Mouse (Mus musculus) heart, embryonic 14.5 days (tissue): ENCODE data around the gene Bend7. TPM values are rescaled to one million over a fixed set of nuclear protein-coding genes. Genes with fewer than 3 reads are reported as not detected.

Experiments used
- ATAC-seq: fragments of 200-750 bp; cut with Nextera tagmentation; 2 replicates; pipeline ENCODE4 v1.8.0; 2017; ENCODE audit warnings: low read depth, moderate TSS enrichment; ENCODE audit not compliant: insufficient number of reproducible peaks, insufficient read depth, low FRiP score
- H3K27ac ChIP-seq, 2 experiments: fragments of 200-500 bp in 1 of 2; fragments of 300-500 bp in 1 of 2; sonication (generic) in 1 of 2; replicated peaks in 1 of 2; 2 replicates each; pipeline ENCODE4 v1.5.1; 2012 to 2014; ENCODE audit warnings: low read depth in 2 of 2, low read length in 2 of 2, control low read depth in 1 of 2, mild to moderate bottlenecking in 1 of 2, mixed read lengths in 1 of 2; ENCODE audit not compliant: control insufficient read depth in 1 of 2, insufficient read depth in 1 of 2
- H3K27me3 ChIP-seq: fragments of 300-500 bp; sonication (generic); 2 replicates; pipeline ENCODE4 v1.6.1; 2014; ENCODE audit warnings: mild to moderate bottlenecking, low read length, control low read depth; ENCODE audit not compliant: control insufficient read depth, insufficient read depth
- H3K36me3 ChIP-seq: fragments of 300-500 bp; sonication (generic); 2 replicates; pipeline ENCODE4 v1.6.1; 2014; ENCODE audit warnings: mild to moderate bottlenecking, control low read depth, low read length, mixed read lengths; ENCODE audit not compliant: control insufficient read depth, insufficient read depth
- H3K4me1 ChIP-seq, 2 experiments: fragments of 200-500 bp in 1 of 2; fragments of 300-500 bp in 1 of 2; sonication (generic) in 1 of 2; 2 replicates each; pipeline ENCODE4 v1.6.1; 2012 to 2014; ENCODE audit warnings: low read length in 2 of 2, control low read depth in 1 of 2, mixed read lengths in 1 of 2; ENCODE audit not compliant: control insufficient read depth in 2 of 2, insufficient read depth in 2 of 2
- H3K4me2 ChIP-seq: fragments of 300-500 bp; sonication (generic); 2 replicates; pipeline ENCODE4 v1.6.1; 2014; ENCODE audit warnings: mild to moderate bottlenecking, low read length
- H3K4me3 ChIP-seq, 2 experiments: fragments of 200-500 bp in 1 of 2; fragments of 300-500 bp in 1 of 2; sonication (generic) in 1 of 2; 2 replicates each; pipeline ENCODE4 v1.5.1; 2012 to 2014; ENCODE audit warnings: low read length in 2 of 2, mild to moderate bottlenecking in 2 of 2, control low read depth in 1 of 2, low read depth in 1 of 2, moderate library complexity in 1 of 2; ENCODE audit not compliant: control insufficient read depth in 1 of 2, insufficient read depth in 1 of 2
- H3K9ac ChIP-seq: fragments of 300-500 bp; sonication (generic); 2 replicates; pipeline ENCODE4 v1.6.1; 2014; ENCODE audit warnings: mild to moderate bottlenecking, low read length
- H3K9me3 ChIP-seq: fragments of 300-500 bp; sonication (generic); 2 replicates; pipeline ENCODE4 v1.6.1; 2016; ENCODE audit warnings: low read length, control low read depth; ENCODE audit not compliant: control insufficient read depth
- WGBS: fragments of 180-500 bp; shearing (Covaris S2); extraction: QIAGEN DNeasy Blood & Tissue Kit; methylation state at CpG from one replicate; pipeline ENCODE4 v1.1.7; 2014; 5-methylcytosine and 5-hydroxymethylcytosine counted together
- polyA plus RNA-seq: library from polyadenylated mRNA; unstranded; fragments of >200 nt; fragmentation: Nextera tagmentation; extraction: Ambion mirVana; gene quantifications from 2 replicates; pipeline ENCODE4 v1.2.1, GENCODE M21; 2014

Bend7 gene
- polyA plus RNA-seq, 1 experiment from 2014 or later, result 2.6 TPM

DNA sequence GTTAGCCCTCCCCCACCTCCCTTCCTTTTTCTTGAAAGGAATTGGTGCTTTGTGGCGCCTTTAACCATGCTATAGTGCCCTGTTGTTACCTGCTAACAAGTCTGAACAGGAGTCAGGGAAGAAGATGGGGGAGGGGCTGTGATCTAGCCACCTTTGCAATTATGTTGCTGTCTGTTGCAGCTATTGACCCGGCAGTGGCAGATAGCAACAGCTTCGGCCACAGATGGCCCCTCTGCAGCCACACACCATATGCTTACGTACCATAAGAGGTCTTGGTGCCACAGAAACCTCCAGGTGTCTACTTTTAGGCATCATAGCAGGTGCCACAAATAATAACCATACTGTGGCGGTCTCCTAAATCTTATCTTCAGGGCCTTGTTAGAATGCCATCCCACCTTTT lies 43.1 kb downstream of the Bend7 start:
- H3K4me2 ChIP-seq, result no peak overlapping the region
- H3K9me3 ChIP-seq, result no peaks in the 10 kb centered on the region
- H3K9ac ChIP-seq, result no peak overlapping the region
- 76% methylated on average over 5 of the region's 5 CpGs for WGBS
- H3K27ac ChIP-seq, result no peak overlapping the region
- no peaks in the 10 kb centered on the region for H3K4me1 ChIP-seq
- no peak for ATAC-seq
- H3K36me3 ChIP-seq, result peaks cover 4% of the 10 kb centered on the region; the same call in 1 of the 2 replicates
- H3K27me3 ChIP-seq, result no peaks in the 10 kb centered on the region
- no peak overlapping the region for H3K4me3 ChIP-seq

DNA sequence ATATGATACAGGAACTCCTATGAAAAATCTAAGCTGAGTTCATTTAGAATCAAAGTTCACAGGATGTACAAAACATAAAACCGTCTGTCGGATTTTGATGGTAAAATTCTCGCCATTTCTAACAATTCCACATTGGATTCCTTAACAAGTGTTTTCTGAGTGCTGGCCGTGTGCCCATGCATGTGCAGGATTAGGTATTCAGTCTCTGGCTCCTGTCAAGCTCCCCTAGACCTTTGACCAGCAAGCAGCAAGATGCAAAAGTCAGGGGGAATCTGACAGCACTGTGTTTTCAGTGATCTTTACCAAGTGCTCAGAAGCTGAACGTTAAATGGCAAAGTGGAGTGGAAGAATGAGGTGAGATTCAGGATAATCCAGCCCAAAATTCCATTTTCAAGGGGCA lies 44.3 kb downstream of the Bend7 start:
- no peaks in the 10 kb centered on the region for H3K27me3 ChIP-seq
- no peak for ATAC-seq
- no peaks in the 10 kb centered on the region for H3K9me3 ChIP-seq
- WGBS, result 64% methylated on average over 5 of the region's 5 CpGs
- no peaks in the 10 kb centered on the region for H3K4me1 ChIP-seq
- H3K27ac ChIP-seq, result no peak overlapping the region
- no peak overlapping the region for H3K4me2 ChIP-seq
- H3K36me3 ChIP-seq, result peaks cover 4% of the 10 kb centered on the region; the same call in 1 of the 2 replicates
- H3K4me3 ChIP-seq, result no peak overlapping the region
- H3K9ac ChIP-seq, result no peak overlapping the region

DNA sequence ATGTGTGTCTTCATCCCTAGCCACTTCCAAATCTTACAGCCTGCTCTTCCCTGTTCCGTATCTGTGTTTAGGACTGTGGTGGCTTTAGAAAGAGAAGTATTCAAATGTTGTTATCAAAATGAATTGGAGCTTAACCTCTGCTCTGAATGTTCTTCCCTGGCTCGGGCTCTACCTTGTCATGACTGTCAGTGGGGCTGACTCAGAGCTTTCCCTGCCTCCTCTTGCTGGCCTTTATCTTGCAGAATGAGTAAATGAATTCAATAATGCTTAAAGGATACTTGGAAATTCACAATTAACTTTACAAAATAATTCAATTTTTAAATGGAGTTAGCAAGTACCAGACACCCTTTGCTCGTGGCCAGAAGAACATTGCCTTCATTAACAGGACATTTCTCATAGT lies 46.4 kb downstream of the Bend7 start:
- H3K4me2 ChIP-seq, result no peak overlapping the region
- no peak overlapping the region for H3K9ac ChIP-seq
- H3K27me3 ChIP-seq, result no peaks in the 10 kb centered on the region
- H3K4me1 ChIP-seq, result no peaks in the 10 kb centered on the region
- no peak for ATAC-seq
- no peak overlapping the region for H3K4me3 ChIP-seq
- 73% methylated on average over 3 of the region's 3 CpGs for WGBS
- no peak overlapping the region for H3K27ac ChIP-seq
- H3K36me3 ChIP-seq, result peaks cover 4% of the 10 kb centered on the region; the same call in 1 of the 2 replicates
- no peaks in the 10 kb centered on the region for H3K9me3 ChIP-seq

DNA sequence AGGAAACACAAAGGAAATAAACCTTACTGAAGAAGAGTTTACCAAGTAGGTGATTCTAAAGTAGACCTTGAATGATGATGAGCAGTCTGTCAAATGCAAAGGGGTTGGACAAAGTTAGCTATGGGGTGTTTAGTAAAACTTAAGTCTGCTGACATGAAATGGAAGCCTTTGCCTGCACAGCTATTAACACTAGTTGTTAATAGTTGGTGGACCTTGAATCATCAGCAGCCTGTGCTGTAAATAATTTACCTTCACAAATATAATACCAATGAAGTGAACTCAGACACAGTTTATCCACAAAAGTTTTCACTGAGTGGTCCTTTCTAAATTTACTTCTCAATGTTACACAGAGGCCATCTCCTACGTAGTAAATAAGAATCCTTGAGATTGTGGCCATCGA lies 52.7 kb downstream of the Bend7 start:
- 74% methylated on average over 2 of the region's 2 CpGs for WGBS
- no peak overlapping the region for H3K4me3 ChIP-seq
- no peak overlapping the region for H3K9ac ChIP-seq
- no peaks in the 10 kb centered on the region for H3K4me1 ChIP-seq
- no peak overlapping the region for H3K4me2 ChIP-seq
- no peaks in the 10 kb centered on the region for H3K36me3 ChIP-seq
- no peak for ATAC-seq
- H3K9me3 ChIP-seq, result no peaks in the 10 kb centered on the region
- H3K27me3 ChIP-seq, result no peaks in the 10 kb centered on the region
- H3K27ac ChIP-seq, result no peak overlapping the region

DNA sequence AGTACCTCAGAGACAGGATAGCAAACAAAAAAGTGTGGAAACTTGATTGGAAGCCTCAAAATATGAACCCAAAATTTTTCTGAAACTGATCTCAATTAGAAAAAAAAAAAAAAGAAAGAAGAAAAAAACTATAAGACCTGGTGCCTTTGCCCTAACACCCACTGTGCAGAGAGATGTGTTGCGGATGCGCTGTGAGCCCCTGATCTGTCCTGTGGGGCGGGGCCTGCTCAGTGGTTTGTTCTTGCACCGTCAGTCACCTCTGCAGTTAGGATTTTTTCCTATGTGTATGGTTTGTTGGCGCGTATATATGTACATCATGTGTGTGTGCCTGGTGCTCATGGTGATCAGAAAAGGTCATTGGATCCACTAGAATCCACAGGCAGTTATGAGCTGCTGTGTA lies 56.3 kb downstream of the Bend7 start:
- no peak overlapping the region for H3K9ac ChIP-seq
- no peak overlapping the region for H3K4me3 ChIP-seq
- no peak for ATAC-seq
- 97% methylated on average over 6 of the region's 6 CpGs for WGBS
- H3K4me1 ChIP-seq, result peaks cover 6% of the 10 kb centered on the region in 2 experiments; a peak in 2 of 4 replicates
- H3K4me2 ChIP-seq, result no peak overlapping the region
- no peaks in the 10 kb centered on the region for H3K27me3 ChIP-seq
- H3K27ac ChIP-seq, result no peak overlapping the region
- H3K9me3 ChIP-seq, result no peaks in the 10 kb centered on the region
- H3K36me3 ChIP-seq, result no peaks in the 10 kb centered on the region

DNA sequence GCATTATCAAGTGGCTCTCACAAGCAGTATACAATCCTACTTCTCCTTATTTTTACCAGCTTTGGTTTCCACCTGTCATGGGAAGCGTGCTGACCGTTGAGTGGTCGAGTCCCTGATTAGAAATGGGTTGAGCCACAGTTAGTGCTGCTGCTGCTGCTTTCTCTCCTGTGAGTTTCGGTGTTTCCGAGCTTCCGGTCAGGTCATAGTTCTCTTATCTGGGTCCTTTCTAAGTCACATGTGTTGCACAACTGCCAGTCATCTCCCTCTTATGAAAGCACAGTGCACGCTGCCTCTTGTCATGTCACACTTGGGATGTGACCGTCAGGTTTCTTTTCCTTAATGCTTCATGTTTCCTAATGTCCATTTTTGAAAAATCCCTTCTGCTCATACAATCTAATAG lies 59.7 kb downstream of the Bend7 start:
- no peak overlapping the region for H3K4me3 ChIP-seq
- H3K27ac ChIP-seq, result no peak overlapping the region
- no peaks in the 10 kb centered on the region for H3K27me3 ChIP-seq
- H3K9me3 ChIP-seq, result no peaks in the 10 kb centered on the region
- no peak overlapping the region for H3K9ac ChIP-seq
- peak overlapping the region; percentile 41 for H3K4me2 ChIP-seq
- WGBS, result 33% methylated on average over 8 of the region's 8 CpGs
- no peak for ATAC-seq
- H3K4me1 ChIP-seq, result peaks cover 6% of the 10 kb centered on the region in 2 experiments; a peak in 2 of 4 replicates
- H3K36me3 ChIP-seq, result no peaks in the 10 kb centered on the region

DNA sequence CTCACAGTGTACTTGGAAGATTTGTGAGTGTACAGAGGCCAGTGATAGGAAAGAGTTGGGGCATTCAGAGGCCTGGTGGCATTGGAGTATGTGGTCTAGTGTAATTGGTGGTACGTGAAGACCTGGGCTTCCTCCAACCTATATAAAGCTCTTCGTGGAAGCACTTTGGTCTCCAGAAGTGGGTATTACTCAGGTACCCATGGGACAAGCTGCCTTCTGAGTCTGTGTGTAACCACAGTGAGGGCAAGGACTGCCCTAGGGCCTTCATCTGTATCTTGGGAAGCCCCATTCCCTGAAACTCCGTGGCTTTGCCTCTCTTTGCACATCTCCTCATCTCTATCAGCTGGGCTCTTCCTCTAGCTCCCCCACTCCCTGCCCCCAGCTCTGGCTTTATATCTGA lies 64.0 kb downstream of the Bend7 start:
- no peak overlapping the region for H3K4me3 ChIP-seq
- WGBS, result 73% methylated on average over 3 of the region's 3 CpGs
- peaks cover 6% of the 10 kb centered on the region in 2 experiments; a peak in 2 of 4 replicates for H3K4me1 ChIP-seq
- no peaks in the 10 kb centered on the region for H3K27me3 ChIP-seq
- H3K9me3 ChIP-seq, result no peaks in the 10 kb centered on the region
- no peak overlapping the region for H3K27ac ChIP-seq
- no peak for ATAC-seq
- no peak overlapping the region for H3K9ac ChIP-seq
- no peaks in the 10 kb centered on the region for H3K36me3 ChIP-seq
- H3K4me2 ChIP-seq, result no peak overlapping the region

DNA sequence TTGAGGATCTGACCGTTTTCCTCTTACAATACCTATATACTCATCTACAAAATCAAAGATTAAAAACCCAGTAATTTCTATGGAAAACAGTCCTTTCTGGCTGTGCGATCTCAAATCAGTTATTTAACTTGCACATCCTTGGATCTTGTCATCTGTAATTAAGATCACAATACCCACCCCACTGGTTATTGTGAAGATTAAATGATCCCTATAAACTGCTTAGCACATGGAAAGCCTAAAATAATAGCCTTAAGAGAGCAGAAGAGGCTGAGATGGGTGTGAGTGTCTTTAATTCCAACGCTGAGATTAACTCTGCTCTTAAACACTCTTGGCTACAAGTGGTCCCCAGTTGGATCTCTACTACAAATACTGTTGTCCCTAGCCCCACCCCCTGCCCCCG lies 64.8 kb downstream of the Bend7 start:
- Histone ChIP-seq H3K4me2 (no peak overlapping the region), H3K4me3 (no peak overlapping the region), H3K4me1 (peaks cover 2 to 4% of the 10 kb centered on the region in 2 experiments; a peak in 1 of 4 replicates), H3K9ac (no peak overlapping the region), H3K27ac (no peak overlapping the region), H3K9me3 (no peaks in the 10 kb centered on the region), H3K27me3 (no peaks in the 10 kb centered on the region), H3K36me3 (no peaks in the 10 kb centered on the region)
- 82% methylated on average over 4 of the region's 4 CpGs for WGBS
- no peak for ATAC-seq
